Mouse (Mus musculus) cerebellum, adult 11 months (tissue): ENCODE measurements around the gene Cdc42ep5.
"Not testable (repeated sequence)": the region's sequence is repeated elsewhere in the genome, so short reads cannot be mapped to it uniquely, and the experiment has no call there.

Source experiments
- DNase-seq: peaks from one replicate; pipeline ENCODE4 v3.0.0; 2022

Cdc42ep5 gene

DNA sequence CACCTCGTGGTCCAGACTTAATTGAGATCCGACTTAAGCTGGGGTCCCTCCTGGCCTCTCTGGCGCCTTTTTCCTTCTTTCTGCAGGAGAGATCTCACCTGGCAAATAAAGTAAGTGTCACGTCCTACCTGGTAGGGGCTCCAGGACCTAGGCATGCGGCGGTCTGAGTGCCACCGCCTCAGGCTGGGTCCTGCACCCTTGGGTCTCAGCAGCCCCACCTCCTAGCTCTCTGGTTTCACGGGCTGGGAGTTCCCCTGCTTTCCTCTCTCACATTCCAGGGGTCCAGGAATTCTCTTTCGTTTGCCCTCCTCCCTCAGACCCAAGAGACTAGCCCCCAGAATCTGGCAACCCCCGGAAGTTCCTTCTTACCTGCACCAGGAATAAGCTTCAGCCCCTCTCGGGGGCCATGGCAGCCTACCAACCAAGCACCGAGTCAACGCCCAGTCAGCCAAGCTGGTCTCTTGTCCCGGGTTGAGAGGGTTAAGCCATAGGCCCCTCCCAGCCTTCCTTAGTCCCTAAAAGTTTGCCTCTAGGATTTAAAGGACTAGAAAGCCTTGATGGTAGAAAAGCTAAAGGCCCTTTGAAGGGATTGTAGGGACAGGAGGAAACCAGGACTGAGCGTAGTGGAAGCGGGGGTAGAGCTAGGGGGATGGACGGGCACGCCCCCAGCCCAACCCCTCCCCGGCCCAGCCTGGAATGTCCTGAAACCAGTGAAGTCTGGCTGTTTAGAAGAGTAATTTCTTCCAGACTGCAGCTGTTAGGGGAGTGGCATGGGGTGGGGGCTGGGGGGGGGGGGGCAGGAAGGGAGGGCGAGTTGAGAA is at the start of gene Cdc42ep5:
Cdc42ep5 (minus strand) TSS at position 771 of the 821 bp plus-strand sequence.
- no peak for DNase-seq

GRCm38 (mm10) chr7:4213436-4213835 is 48.8 kb upstream of the Cdc42ep5 start:
- DNase-seq, result not testable (repeated sequence)

DNA sequence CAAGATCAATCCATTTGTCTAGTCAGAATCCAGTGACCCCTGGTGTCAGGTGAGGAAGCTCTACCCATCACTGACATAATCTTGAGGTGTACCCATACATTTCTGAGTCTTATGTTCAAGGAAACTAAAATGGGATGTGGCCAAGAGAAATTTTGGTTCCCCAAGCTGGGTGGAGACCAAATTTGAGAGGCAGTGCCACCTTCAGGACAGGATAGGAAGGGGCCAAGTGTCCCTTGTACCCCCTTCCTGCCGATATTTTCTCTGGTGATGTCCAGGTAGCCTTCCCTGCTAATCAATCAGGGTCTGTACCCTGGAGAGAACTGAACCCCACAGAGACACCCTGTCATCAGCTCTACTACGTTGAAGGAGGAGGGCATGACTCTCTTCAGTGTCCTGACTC is 44.0 kb upstream of the Cdc42ep5 start:
- no peak for DNase-seq

DNA sequence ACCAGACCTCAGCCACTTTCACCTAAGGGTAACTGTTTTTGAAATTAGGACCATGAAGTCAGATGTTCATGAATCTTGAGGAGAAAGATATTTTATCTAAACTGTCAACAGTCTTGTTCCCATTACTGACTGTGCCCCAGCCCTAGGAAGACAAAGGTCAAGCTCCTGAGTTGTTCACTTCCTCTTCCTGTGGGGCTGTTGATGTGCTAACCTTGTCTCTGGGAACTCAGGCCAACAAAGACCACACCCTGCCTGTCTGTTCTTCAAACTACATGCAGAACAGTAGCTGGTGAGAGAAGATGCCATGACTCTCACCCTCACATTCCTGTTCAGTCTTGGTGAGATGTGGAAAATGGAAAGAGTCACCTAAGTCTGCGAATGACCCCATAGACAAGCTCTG is 42.5 kb upstream of the Cdc42ep5 start:
- DNase-seq, result no peak

DNA sequence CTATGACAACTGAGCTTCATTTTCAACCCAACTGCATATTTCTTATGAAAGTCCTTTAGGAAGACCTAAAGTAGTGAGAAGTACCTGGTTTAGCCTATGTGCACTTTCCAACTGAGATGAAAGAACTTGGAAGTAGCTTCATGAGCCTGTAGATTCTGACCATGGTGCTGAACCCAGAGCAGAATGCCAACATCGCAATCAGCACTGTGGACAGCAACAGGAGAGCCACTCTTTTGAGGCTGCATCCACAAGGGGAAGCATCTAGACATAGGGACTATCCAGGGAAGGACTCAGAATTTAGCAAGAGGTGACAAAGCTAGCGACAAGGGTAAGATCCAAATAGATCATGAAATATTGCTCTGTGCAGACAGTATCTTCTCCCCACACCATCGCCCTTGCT is 13.8 kb upstream of the Cdc42ep5 start:
- no peak for DNase-seq

DNA sequence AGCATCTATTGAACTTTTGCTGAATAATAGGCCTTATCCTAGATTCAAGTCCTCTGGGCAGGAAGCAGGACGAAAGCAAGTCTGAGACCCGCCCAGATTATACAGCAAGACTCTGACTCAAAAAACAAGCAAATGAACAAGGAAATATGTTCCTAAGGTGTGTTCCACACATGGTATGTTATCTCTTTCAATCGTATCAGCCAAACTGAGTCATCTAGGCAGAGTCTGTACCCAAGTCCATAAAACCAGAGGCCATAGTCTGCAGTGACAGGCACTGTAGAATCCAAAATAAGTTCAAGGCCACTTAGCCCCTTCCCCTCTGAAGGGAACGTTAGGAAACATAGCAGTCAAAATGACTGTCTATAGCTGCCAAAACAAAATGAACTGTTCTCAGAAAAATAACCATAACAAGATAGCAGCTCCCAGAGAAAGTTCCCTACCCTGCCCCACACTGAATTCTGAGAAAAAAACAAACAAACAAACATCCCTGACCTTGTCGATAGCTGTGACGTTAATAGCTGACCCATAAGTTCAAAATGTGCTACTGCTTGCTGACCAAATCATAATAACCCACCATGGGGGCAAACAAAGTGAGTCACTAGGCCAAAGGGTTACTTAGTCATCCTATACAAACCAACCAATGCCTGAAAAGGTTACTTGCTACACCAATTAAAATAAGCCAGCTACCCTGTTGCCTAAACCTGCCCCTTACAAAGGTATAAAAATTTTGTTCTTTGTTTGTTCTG is 5.7 kb upstream of the Cdc42ep5 start:
- DNase-seq, result no peak

GRCm38 (mm10) chr7:4167098-4167497 is 2.4 kb upstream of the Cdc42ep5 start:
- DNase-seq, result no peak

DNA sequence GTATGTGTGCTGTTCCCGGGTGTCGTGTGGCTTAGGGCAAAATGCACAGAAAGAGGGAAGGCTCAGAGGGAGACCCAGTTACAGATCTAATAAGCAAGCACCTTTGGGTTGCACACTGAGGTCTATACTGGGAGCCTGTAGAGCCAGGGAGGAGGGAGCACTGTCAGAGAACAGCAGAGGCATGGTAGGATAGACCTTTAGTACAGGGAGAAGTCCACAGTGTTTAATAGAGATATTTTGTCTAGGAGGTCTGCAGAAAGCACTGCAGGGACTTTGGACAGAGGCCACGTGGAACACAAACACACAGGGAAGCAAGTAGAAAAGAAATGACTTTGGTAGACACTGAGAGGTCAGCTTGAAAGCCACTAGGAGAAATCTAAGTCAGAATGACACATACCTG is 626 bp upstream of the Cdc42ep5 start:
- DNase-seq, result no peak

DNA sequence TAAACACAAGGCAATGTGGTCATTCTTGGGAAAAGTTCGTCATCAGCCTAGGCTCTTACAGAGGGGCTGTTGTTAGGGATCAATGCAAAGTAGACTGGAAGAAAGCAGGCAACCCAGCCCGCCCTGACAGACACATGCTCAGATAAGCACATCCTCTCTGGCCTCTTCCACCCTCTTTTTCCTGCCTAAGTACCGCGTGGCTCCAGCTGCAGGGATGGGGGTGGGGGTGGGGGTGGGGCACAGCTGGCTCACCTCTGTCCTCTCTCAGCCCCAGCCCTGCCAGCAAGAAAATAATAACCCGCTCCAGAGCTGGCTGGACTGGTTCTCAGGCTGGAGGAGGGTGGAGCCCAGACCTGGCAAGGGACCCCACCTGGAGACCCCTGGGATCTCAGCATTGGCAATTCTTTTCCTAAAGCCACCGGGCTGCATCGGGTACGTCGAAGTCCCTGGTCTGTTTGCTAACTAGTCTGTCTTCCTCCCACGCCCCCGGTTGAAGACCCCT is 1.0 kb downstream of the Cdc42ep5 start:
- no peak for DNase-seq

GRCm38 (mm10) chr7:4161596-4161995 is 3.1 kb downstream of the Cdc42ep5 start:
- DNase-seq, result not testable (repeated sequence)

- DNase-seq, result no peak
Observed at GRCm38 (mm10) chr7:4154976-4155375, 9.7 kb downstream of the Cdc42ep5 start.

DNA sequence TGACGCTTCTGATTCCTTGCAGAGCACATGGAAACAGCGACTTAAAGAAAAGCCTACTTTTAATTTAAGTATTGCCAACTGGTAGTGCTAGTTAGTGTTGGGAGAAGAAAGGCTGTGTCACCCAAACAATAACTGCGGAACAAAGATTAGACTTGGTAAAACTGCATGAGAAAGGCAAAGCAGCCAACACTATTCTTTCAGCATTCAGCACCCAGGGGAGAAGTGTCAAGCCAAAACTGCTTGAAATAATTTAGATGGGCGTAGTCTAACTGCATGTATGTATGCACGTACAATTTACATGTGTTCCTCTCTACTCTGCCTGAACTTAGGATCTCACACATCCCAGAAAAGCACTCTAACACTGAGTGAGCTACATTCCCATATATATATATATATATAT is 10.3 kb downstream of the Cdc42ep5 start:
- DNase-seq, result no peak

GRCm38 (mm10) chr7:4151241-4151640 is 13.4 kb downstream of the Cdc42ep5 start:
- no peak for DNase-seq

DNA sequence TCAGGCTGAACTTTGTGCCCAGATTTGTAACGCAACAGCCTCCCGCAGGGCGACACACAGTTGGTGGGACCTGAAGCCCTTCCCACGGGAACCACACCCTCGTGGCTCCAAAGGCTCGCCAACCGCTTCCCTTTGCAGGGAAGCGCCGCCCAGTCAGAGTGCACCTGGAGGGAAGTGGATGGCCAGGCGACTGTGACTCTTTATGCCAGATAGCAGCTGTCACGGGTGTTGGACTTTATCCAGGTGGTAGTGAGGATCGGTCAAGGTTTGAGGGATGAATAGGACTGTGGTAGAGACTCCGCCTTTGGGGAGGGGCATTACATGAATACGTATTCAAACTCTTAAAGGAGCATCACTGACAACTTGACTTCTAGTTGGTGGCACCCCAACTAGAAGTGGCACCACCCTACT is 13.8 kb downstream of the Cdc42ep5 start:
- peak; percentile 75 for DNase-seq

GRCm38 (mm10) chr7:4150059-4150541 is 14.6 kb downstream of the Cdc42ep5 start, which contains the start of gene Leng9:
Gene Leng9, minus strand, starts transcription at chr7:4150374.
- peak; percentile 66 for DNase-seq

DNA sequence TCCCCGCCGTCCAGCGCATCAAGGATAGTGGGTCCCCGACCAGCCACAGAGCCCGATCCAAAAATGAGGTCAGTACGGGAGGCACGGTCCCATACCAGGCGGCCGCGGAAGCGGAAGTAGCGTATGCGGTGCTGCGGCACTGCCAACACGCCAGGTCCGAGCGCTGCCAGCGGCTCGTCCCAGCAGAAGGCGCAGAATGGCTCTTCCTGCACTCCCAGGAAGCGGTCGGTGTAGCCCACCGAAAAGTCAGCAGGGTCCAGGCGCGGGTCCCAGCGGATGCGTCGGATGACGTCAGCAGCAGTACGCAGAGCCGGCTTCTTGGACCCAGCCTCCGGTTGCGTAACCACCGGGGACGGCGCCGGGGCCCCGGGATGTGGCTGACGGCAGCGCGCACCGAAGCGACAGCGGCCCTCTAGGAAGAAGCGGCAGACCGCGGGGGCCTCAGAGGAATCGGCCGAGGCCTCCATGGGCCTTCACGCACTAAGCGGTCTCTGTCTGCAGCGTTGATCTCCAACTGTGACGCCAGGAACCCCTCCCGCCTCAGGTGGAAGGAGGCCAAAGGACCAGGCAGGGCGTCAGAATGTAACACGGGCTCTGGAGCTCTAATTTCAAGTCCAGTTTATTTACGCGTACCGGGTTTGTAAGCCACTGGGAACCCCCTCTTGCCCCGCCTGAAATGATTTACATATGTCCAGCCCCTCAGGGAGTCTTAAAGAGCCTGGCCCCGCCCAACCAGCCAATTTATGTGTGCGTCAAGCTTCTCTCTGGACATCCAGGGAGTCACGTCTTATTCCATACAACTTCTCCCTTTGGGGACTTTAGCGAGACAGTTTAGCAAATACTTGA is 15.2 kb downstream of the Cdc42ep5 start:
- DNase-seq, result peak; percentile 89

- DNase-seq, result no peak
Observed at GRCm38 (mm10) chr7:4148341-4149208, 16.1 kb downstream of the Cdc42ep5 start.

GRCm38 (mm10) chr7:4147836-4148235 is 16.8 kb downstream of the Cdc42ep5 start:
- DNase-seq, result no peak

DNA sequence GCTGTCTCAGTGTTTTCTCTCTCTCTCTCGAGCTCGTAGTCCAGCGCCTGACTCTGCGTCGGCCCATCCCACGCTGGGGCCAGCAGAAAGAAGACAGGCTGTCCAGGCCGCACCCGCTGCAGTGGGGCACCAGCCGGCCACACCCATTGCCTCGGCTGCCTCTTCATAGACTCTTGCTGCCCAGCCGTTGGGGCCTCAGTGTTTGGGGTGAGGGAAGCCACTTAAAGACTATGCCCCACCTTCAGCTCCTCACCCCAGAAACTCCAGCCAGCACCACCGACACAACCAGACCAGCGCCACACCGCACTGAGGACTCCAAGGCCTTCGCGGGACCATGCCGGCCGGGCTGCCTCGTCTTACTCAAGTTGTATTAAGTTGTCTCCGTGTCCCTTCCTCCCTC is 17.3 kb downstream of the Cdc42ep5 start:
- no peak for DNase-seq

GRCm38 (mm10) chr7:4146241-4147180 is 18.1 kb downstream of the Cdc42ep5 start:
- DNase-seq, result no peak
